Mouse (Mus musculus) kidney, postnatal 14 days (tissue): ENCODE data around the gene Iqgap2.

Experiments used
- DNase-seq: peaks from one replicate; pipeline ENCODE4 v3.0.0; 2022; ENCODE audit warnings: mixed read lengths

Gene Iqgap2

GRCm38 (mm10) chr13:95891491-95891925, at the start of gene Iqgap2:
Gene Iqgap2 (minus strand): TSS chr13:95891922.
- DNase-seq: no peak

GRCm38 (mm10) chr13:95940811-95941210, 49.1 kb upstream of the Iqgap2 start:
- no peak for DNase-seq

GRCm38 (mm10) chr13:95924201-95924621, 32.5 kb upstream of the Iqgap2 start:
- no peak for DNase-seq

GRCm38 (mm10) chr13:95922626-95923025, 30.9 kb upstream of the Iqgap2 start:
- DNase-seq: no peak

GRCm38 (mm10) chr13:95918624-95919284, 27.0 kb upstream of the Iqgap2 start:
- no peak for DNase-seq

- no peak for DNase-seq
Observed at GRCm38 (mm10) chr13:95913046-95913406, 21.3 kb upstream of the Iqgap2 start.

- no peak for DNase-seq
Observed at GRCm38 (mm10) chr13:95912157-95913045, 20.7 kb upstream of the Iqgap2 start.

- DNase-seq: peak; percentile 9
Observed at GRCm38 (mm10) chr13:95910270-95910669, 18.5 kb upstream of the Iqgap2 start.

GRCm38 (mm10) chr13:95909244-95909643, 17.5 kb upstream of the Iqgap2 start:
- DNase-seq: no peak

GRCm38 (mm10) chr13:95902696-95903095, 11.0 kb upstream of the Iqgap2 start:
- no peak for DNase-seq

- no peak for DNase-seq
Observed at GRCm38 (mm10) chr13:95899885-95900650, 8.3 kb upstream of the Iqgap2 start.

GRCm38 (mm10) chr13:95896501-95896900, 4.8 kb upstream of the Iqgap2 start:
- DNase-seq: no peak

GRCm38 (mm10) chr13:95893166-95893565, 1.4 kb upstream of the Iqgap2 start:
- DNase-seq: no peak

- peak; percentile 39 for DNase-seq
Observed at GRCm38 (mm10) chr13:95892611-95893145, 956 bp upstream of the Iqgap2 start.

- DNase-seq: peak; percentile 84
Observed at GRCm38 (mm10) chr13:95891926-95892610, 346 bp upstream of the Iqgap2 start.

GRCm38 (mm10) chr13:95890851-95891471, 761 bp downstream of the Iqgap2 start:
- peak; percentile 66 for DNase-seq

- DNase-seq: no peak
Observed at GRCm38 (mm10) chr13:95889981-95890545, 1.7 kb downstream of the Iqgap2 start.

GRCm38 (mm10) chr13:95889366-95889765, 2.4 kb downstream of the Iqgap2 start:
- no peak for DNase-seq

- DNase-seq: no peak
Observed at GRCm38 (mm10) chr13:95888621-95889020, 3.1 kb downstream of the Iqgap2 start.

GRCm38 (mm10) chr13:95888170-95888569, 3.6 kb downstream of the Iqgap2 start:
- DNase-seq: no peak

- peak; percentile 16 for DNase-seq
Observed at GRCm38 (mm10) chr13:95887375-95887774, 4.3 kb downstream of the Iqgap2 start.
